Mouse (Mus musculus) cerebellum, postnatal 36 days (tissue): ENCODE measurements around the gene Actc1.

Experiments used
- DNase-seq, 2 experiments: peaks; one replicate each; pipeline ENCODE4 v3.0.0; 2021 to 2022; ENCODE audit warnings: mixed read lengths in 2 of 2

The Actc1 gene

DNA sequence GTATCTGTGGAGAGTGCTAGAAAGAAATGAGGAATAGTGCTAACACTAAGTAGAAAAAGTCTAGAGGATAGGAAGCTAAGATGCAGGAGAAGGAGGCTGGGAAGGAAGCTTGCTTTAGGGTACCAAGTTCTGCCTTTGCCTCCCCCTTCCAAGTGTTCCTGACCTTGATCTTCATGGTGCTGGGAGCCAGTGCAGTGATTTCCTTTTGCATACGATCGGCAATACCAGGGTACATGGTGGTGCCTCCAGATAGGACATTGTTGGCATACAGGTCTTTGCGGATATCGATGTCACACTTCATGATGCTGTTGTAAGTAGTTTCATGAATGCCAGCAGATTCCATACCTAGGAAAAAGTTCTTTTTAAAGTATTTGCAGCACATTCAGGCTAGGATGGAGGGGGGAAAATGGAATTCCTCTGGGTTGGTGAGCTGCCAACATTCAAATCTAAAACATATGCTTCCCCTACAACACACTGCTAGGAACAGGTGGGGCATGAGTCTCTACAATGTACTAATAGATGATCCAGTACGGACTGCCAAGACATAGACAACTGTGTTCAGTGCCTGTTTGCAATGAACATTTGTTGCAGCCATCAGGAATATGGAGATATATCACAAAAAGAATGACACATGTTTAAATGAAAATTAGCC lies 5.3 kb downstream of the Actc1 start:
- DNase-seq, result no peak

DNA sequence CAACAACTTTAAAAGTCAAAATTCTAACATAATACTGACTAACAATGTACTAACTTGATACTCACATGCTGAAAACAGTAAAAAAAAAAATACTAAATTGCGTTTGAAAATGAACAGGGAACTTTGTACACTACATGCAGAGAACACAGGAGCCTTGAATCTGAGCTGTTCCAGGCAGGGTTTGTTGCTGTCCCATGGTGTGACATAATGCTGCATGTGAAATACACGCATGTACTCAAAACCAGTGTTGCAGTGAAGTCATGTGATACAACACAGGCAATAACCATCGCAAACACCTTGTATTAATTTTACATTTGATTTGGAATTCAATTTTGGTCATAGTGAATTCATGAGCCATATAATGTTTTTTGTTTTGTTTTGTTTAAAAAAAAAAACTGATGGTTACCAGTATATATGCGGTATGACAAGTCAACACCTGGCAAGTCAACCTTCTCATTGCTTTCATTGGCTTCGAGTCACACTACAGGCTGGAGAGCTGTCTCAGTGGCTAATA lies 7.1 kb downstream of the Actc1 start:
- DNase-seq, result no peak

- DNase-seq, result no peak
Observed at GRCm38 (mm10) chr2:114037926-114038325, 15.4 kb downstream of the Actc1 start.

GRCm38 (mm10) chr2:114032259-114032658 lies 21.1 kb downstream of the Actc1 start:
- DNase-seq, result no peak

DNA sequence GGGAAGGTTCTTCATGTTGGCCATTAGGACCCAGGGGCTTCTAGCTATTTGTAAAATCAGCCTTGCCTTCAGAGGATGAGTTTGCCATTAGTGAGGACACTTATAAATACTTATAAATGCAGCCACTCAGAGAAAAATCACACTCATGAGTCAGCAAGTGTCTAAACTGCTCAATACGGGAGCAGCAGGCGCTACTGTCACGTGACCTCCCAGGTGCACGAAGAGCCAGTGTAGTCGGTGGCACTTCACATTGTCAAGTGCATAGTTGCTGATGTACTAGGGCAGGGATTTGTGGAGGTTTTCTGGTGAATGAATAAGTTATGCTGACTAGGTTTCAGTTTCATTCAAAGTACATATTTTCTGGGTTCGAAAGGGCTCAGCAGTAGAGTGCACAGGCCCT lies 30.0 kb downstream of the Actc1 start:
- DNase-seq, result no peak

- DNase-seq, result no peak
Observed at GRCm38 (mm10) chr2:114020210-114020563, 33.2 kb downstream of the Actc1 start.

DNA sequence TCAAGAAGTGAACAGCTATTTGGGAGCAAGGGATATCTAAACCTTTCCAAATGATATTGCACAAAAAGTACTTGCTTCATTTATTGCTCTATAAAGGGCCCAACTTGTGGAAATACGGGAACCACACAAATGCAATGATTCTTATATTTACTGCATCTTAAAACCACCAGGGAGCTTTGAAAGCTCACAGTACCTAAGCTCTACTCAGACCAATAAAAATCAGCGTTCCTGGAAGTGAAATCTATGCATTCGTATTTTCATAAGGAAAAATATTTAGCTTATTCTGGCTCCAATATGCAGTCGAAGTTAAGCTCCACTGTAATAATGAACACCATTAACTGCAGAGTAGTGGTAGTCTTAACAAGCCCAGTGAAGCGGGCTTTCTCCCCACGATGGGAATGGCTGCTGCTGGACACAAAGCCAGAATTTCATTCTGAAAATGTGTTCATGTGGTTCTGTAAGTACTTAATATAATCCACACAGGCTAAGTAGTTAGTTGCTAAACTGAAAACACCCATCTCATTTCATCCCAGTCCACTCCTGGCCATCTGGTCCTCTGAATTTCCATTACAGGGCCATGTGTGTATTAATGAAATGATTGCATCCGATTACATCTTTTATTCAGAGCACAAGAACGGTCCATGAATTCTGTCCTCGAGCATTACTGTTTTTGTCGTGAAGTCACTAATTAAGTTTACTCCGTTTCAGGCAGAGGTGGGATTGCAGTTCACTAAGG lies 33.7 kb downstream of the Actc1 start:
- no peak for DNase-seq

- DNase-seq, result no peak
Observed at GRCm38 (mm10) chr2:114018136-114018535, 35.2 kb downstream of the Actc1 start.

DNA sequence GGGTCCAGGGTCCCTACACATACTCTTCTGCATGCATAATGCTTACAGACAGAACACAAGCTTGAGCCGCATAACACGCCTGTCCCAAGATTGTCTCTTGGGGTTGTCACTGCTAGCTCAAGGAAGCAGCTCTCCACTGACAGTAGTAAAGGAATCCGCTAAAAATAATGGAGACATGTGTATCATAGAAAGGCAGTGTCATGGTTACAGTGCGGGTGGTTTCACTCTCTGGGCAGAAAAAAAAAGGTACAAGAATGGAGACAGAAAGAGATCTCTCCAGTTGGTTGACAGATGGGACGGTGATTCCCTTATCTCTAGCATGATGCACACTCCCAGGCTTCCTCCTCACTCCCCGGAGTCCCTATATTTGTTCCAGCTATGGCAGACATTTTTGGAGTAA lies 38.5 kb downstream of the Actc1 start:
- DNase-seq, result no peak

- peak in 1 of 2 experiments; percentile 13 for DNase-seq
Observed at GRCm38 (mm10) chr2:114013846-114014245, 39.5 kb downstream of the Actc1 start.

- DNase-seq, result peak; percentile 13 to 25
Observed at GRCm38 (mm10) chr2:114013295-114013771, 40.0 kb downstream of the Actc1 start, which contains the start of gene Gjd2. Gjd2 (minus strand) TSS chr2:114013619.

DNA sequence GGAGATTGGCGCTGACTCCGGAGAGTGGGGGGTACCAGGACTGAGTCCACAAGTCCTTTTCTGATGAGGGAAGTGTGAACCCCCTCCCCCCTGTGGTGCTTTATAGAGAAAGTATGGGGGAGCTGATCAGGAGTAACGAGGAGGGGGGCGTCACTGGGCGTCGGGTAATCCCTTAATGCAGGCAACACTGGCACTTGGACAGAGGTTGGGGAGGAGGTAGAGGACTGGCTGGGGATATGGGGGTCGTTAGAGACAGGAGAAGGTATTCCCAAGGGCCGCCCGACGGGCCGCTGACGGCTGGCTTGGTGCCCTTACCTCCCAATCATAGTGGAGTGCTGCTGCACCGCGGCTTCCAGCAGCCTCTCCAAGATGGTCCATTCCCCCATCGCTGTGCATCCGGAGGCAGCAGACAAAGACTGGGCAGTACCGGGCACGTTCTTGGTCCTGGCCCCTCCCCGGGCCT lies 40.6 kb downstream of the Actc1 start:
- DNase-seq, result peak; percentile 21 to 34

- no peak for DNase-seq
Observed at GRCm38 (mm10) chr2:114011838-114012237, 41.5 kb downstream of the Actc1 start.

- DNase-seq, result no peak
Observed at GRCm38 (mm10) chr2:114008321-114008720, 45.0 kb downstream of the Actc1 start.

- DNase-seq, result no peak
Observed at GRCm38 (mm10) chr2:113997484-113997883, 55.9 kb downstream of the Actc1 start.
